Mouse (Mus musculus) midbrain, embryonic 11.5 days (tissue): ENCODE measurements at regions not wholly inside any gene's neighbourhood (a gene's known extent, or its start where the extent isn't known, plus 50 kb on each side); places are given as distances from the start of the nearest gene placed in this dataset.

ENCODE experiments used
- ATAC-seq: fragments of 200-750 bp; cut with Nextera tagmentation; 2 replicates; pipeline ENCODE4 v1.8.0; 2017; ENCODE audit warnings: moderate TSS enrichment, moderate library complexity; ENCODE audit not compliant: low FRiP score
- DNase-seq: peaks from one replicate; pipeline ENCODE4 v3.0.0; 2015; ENCODE audit warnings: low spot score; ENCODE audit errors: missing footprints
- H3K27ac ChIP-seq: fragments of 300-500 bp; sonication (generic); 2 replicates; pipeline ENCODE4 v1.5.1; 2014; ENCODE audit warnings: low read depth, low read length
- H3K27me3 ChIP-seq: fragments of 300-500 bp; sonication (generic); 2 replicates; pipeline ENCODE4 v1.6.1; 2014; ENCODE audit warnings: mild to moderate bottlenecking, low read length, moderate library complexity, mixed read lengths; ENCODE audit not compliant: control insufficient read depth, insufficient read depth
- H3K36me3 ChIP-seq: fragments of 300-500 bp; sonication (generic); 2 replicates; pipeline ENCODE4 v1.6.1; 2014; ENCODE audit warnings: mild to moderate bottlenecking, low read length, moderate library complexity, mixed read lengths; ENCODE audit not compliant: control insufficient read depth, insufficient read depth
- H3K4me1 ChIP-seq: fragments of 300-500 bp; sonication (generic); 2 replicates; pipeline ENCODE4 v1.6.1; 2014; ENCODE audit warnings: low read length; ENCODE audit not compliant: control insufficient read depth, insufficient read depth
- H3K4me2 ChIP-seq: fragments of 300-500 bp; sonication (generic); 2 replicates; pipeline ENCODE4 v1.6.1; 2014; ENCODE audit warnings: mild to moderate bottlenecking, moderate library complexity
- H3K4me3 ChIP-seq: fragments of 300-500 bp; sonication (generic); 2 replicates; pipeline ENCODE4 v1.5.1; 2014; ENCODE audit warnings: low read depth, low read length
- H3K9ac ChIP-seq: fragments of 300-500 bp; sonication (generic); 2 replicates; pipeline ENCODE4 v1.6.1; 2014; ENCODE audit warnings: low read length
- H3K9me3 ChIP-seq: fragments of 300-500 bp; sonication (generic); 2 replicates; pipeline ENCODE4 v1.6.1; 2016; ENCODE audit warnings: low read length; ENCODE audit not compliant: control insufficient read depth
- WGBS: fragments of 180-500 bp; shearing (Covaris S2); extraction: QIAGEN DNeasy Blood & Tissue Kit; methylation state at CpG from one replicate; pipeline ENCODE4 v1.1.7; 2014; 5-methylcytosine and 5-hydroxymethylcytosine counted together

GRCm38 (mm10) chr19:56669468-56669867, 52.5 kb upstream of the Adrb1 start:
- 73% methylated on average over 7 of the region's 7 CpGs for WGBS
- ATAC-seq = no peak

More at GRCm38 (mm10) chr19:56669468-56669867, 52.5 kb upstream of the Adrb1 start:
- no peaks in the 10 kb centered on the region for H3K36me3 ChIP-seq
- no peak overlapping the region for H3K4me2 ChIP-seq
- no peaks in the 10 kb centered on the region for H3K27me3 ChIP-seq
- peak; percentile 68 for DNase-seq
- H3K27ac ChIP-seq = no peak overlapping the region
- H3K9me3 ChIP-seq = no peaks in the 10 kb centered on the region
- H3K9ac ChIP-seq = no peak overlapping the region
- no peaks in the 10 kb centered on the region for H3K4me1 ChIP-seq
- H3K4me3 ChIP-seq = no peak overlapping the region
